Mouse (Mus musculus): ENCODE results near the gene Utp15.

Utp15 gene

GRCm38 (mm10) chr13:98249594-98249993 is 13.2 kb downstream of the Utp15 start:
- no peak for DNase-seq (ENCODE audit: low spot score)

- DNase-seq (ENCODE audit: low spot score), result no peak
Measured at GRCm38 (mm10) chr13:98245386-98245785, 17.5 kb downstream of the Utp15 start.

GRCm38 (mm10) chr13:98244571-98245350 is 18.1 kb downstream of the Utp15 start:
- no peak for DNase-seq (ENCODE audit: low spot score)

- no peak for DNase-seq (ENCODE audit: low spot score)
Measured at GRCm38 (mm10) chr13:98241531-98242282, 21.1 kb downstream of the Utp15 start.

- DNase-seq (ENCODE audit: low spot score), result peak; percentile 85
Measured at GRCm38 (mm10) chr13:98239978-98240641, 22.7 kb downstream of the Utp15 start.

GRCm38 (mm10) chr13:98235451-98235850 is 27.4 kb downstream of the Utp15 start:
- no peak for DNase-seq (ENCODE audit: low spot score)

GRCm38 (mm10) chr13:98230511-98230910 is 32.3 kb downstream of the Utp15 start:
- no peak for DNase-seq (ENCODE audit: low spot score)

- no peak for DNase-seq (ENCODE audit: low spot score)
Measured at GRCm38 (mm10) chr13:98226225-98226624, 36.6 kb downstream of the Utp15 start.

- peak; percentile 59 for DNase-seq (ENCODE audit: low spot score)
Measured at GRCm38 (mm10) chr13:98222848-98223247, 40.0 kb downstream of the Utp15 start.

GRCm38 (mm10) chr13:98210137-98210536 is 52.7 kb downstream of the Utp15 start:
- no peak for DNase-seq (ENCODE audit: low spot score)

GRCm38 (mm10) chr13:98208842-98209241 is 54.0 kb downstream of the Utp15 start:
- peak; percentile 53 for DNase-seq (ENCODE audit: low spot score)

- no peak for DNase-seq (ENCODE audit: low spot score)
Measured at GRCm38 (mm10) chr13:98206546-98206870, 56.3 kb downstream of the Utp15 start.

GRCm38 (mm10) chr13:98205771-98206545 is 56.9 kb downstream of the Utp15 start, which contains the start of gene Arhgef28:
Gene Arhgef28 (minus strand): TSS chr13:98206439.
- DNase-seq (ENCODE audit: low spot score), result peak; percentile 73

- no peak for DNase-seq (ENCODE audit: low spot score)
Measured at GRCm38 (mm10) chr13:98205111-98205510, 57.7 kb downstream of the Utp15 start.

- DNase-seq (ENCODE audit: low spot score), result no peak
Measured at GRCm38 (mm10) chr13:98204371-98204770, 58.5 kb downstream of the Utp15 start.

- DNase-seq (ENCODE audit: low spot score), result no peak
Measured at GRCm38 (mm10) chr13:98201436-98201835, 61.4 kb downstream of the Utp15 start.

All from testis, postnatal 10 days (tissue).